Mouse (Mus musculus) c-Kit-positive CD71-positive TER-119-negative erythroid progenitor cells, embryonic 14.5 days (primary cell): Measurements from ENCODE around the gene Ppef1.
"Not testable (repeated sequence)": the region's sequence is repeated elsewhere in the genome, so short reads cannot be mapped to it uniquely, and the experiment has no call there.

Source experiments
- DNase-seq: peaks from one replicate; pipeline ENCODE4 v3.0.0-alpha.2; 2013; ENCODE audit warnings: low read depth

The Ppef1 gene

DNA sequence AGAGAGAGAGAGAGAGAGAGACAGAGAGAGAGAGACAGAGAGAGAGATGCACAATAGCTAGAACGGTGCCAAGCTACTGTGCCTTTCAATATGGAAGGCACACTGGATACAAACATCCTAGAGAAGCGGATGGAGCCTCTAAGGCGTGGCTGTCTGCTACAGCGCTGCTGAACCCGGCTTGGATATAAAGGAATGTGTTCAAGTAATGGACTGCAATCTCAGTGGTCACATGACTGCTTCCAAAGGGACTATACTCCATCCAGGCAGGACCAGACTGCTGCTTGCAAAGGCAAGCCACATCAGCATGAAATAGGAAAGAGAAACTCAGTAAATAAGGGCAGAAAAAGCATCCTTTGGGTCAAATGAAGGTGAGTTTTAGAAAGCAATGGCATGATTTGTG lies at the start of gene Ppef1:
Ppef1 (minus strand) TSS at position 116 of the 400 bp plus-strand sequence.
- DNase-seq: no peak

DNA sequence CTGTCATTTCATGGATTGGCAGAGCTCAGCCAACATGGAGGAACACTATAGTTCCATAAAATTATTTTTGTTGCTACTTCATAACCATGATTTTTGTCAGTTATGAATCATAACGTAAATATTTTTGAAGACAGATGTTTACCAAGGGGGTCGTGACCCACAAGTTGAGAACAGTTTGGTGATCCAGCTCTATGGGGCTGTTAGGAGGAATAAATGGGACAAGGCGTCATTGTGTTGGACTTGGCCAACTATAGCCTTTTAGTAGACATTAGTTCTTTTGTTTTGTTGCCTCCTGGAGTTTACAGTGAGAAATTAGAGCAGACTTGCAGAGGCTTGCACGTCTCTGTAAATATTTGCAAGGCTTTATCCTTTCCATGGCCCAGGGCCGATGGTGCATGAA lies 46.7 kb upstream of the Ppef1 start:
- DNase-seq: no peak

DNA sequence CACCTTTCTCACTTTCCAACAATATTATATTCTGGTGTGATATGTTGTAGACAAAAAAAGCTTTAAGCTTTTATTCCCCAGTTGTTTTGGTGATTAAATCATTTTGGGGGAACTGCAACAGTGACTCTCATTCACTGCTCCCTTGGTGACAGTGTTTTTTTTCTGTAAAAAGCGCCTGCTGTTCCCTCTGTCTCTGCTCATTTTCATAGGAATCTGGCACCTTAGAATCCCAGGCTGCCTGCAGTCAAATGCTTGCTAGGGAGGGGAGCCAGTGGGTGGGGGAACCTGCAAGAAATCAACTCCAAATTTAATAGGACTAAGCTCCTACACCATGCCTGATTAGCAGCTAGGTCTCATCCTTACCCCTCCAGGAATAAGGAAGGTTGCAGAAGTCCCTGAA lies 37.5 kb upstream of the Ppef1 start:
- no peak for DNase-seq

- DNase-seq: not testable (repeated sequence)
These were observed 34.1 kb upstream of the Ppef1 start for GRCm38 (mm10) chrX:160769622-160770021.

DNA sequence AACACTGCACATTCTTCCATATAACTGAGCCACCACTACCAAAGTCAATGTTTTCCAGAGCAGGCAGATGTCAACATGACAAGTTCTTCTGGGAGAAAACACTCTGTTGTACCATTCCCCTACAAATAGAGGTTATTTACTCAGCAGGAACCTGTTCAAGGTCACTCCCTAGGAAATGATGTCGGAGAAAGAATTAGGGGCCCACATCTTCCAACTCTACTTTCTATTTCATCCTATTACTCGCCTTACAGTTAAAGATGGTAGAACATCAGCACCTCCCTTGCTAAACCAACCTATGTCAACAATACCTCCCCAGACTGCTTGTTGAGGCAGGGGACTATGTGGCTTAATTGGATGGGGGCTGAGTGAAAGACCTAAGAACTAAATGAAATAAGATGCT lies 32.1 kb upstream of the Ppef1 start, which contains the start of gene Rs1:
Rs1 (plus strand) TSS at position 301 of the 400 bp plus-strand sequence.
- DNase-seq: no peak

GRCm38 (mm10) chrX:160766233-160766616 lies 30.7 kb upstream of the Ppef1 start:
- DNase-seq: peak; percentile 16

- peak; percentile 74 for DNase-seq
These were observed 30.0 kb upstream of the Ppef1 start for GRCm38 (mm10) chrX:160765389-160766232.

DNA sequence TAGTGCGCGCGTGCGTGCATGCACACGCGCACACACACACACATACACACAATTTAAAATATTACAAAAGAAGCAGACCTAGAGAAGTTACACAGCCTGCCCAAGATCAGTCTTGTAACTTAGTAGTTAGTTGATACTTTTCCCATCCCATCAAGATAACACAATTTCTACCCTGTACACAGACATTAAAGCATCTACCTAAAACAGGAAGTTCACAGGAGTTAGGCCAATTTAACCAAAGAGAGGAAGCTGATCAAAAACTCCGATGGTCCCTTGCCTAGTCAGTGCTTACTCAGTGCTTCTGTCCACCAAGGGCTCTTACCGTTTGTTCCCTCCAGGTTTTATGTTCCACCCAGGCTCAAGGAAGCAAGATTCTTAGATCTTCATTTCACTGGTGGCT lies 15.2 kb upstream of the Ppef1 start:
- no peak for DNase-seq

- DNase-seq: no peak
These were observed 13.1 kb upstream of the Ppef1 start for GRCm38 (mm10) chrX:160748653-160749052.

- DNase-seq: peak; percentile 8
These were observed 9.8 kb upstream of the Ppef1 start for GRCm38 (mm10) chrX:160745399-160745798.

DNA sequence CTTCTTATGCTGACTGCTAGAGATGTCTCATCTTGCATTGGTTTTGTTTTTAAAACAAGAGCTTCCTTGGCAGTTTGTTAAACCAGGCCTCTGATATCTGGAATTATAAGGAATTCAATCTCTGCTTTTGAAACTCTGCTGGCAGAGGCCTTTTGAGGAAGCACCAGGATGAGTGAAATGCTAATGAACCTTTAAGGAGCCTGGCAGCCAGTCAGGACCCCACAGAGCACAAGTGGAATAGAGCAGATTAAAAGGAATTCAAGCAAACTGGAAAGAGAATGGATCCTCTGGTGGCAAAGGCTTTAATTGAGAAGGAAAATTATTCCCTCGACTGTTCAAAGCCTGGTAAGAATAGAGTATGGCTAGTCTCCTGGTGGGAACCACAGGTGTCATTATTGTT lies 36.4 kb downstream of the Ppef1 start:
- no peak for DNase-seq

GRCm38 (mm10) chrX:160691559-160691958 lies 44.0 kb downstream of the Ppef1 start:
- no peak for DNase-seq

- no peak for DNase-seq
These were observed 45.5 kb downstream of the Ppef1 start for GRCm38 (mm10) chrX:160690094-160690493.

DNA sequence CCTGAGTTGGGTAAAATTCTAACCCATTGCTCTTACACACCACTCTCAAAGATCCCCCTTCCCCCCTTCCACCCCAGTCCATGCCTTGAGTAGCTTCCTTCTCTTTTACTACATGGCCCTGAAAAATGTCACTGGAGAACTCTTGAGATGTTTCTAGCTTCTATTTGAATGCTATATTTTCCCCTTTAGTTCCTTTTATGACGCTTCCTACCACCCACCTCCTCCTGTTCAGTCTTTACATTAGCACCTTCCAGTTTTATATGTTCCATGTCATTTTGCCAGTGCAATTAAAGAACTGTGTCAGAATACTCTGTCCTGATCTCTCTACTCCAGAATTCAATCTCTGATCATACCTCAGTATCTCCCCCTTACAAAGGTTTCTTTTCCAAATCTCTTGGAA lies 65.6 kb downstream of the Ppef1 start:
- DNase-seq: no peak

GRCm38 (mm10) chrX:160610882-160611644 lies 124.5 kb downstream of the Ppef1 start:
- no peak for DNase-seq

DNA sequence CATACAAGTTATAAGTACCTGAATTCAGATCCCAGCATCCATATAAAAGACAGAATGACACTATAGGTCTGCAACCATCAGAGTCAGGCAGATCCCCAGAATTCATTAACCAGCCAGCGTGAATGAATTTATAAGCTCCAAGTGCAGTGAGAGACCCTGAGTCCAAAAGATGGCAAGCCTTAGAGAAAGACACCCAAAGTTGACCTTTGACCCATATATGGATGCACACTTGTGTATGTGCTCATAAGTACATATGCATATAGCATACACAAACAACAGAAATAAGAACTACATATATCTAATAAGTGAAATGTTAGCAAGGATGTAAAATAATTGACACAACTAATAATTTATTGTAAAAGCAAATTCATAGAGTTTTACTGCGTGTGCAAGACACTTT lies 125.1 kb downstream of the Ppef1 start:
- DNase-seq: no peak

GRCm38 (mm10) chrX:160609849-160610248 lies 125.7 kb downstream of the Ppef1 start:
- peak; percentile 45 for DNase-seq

DNA sequence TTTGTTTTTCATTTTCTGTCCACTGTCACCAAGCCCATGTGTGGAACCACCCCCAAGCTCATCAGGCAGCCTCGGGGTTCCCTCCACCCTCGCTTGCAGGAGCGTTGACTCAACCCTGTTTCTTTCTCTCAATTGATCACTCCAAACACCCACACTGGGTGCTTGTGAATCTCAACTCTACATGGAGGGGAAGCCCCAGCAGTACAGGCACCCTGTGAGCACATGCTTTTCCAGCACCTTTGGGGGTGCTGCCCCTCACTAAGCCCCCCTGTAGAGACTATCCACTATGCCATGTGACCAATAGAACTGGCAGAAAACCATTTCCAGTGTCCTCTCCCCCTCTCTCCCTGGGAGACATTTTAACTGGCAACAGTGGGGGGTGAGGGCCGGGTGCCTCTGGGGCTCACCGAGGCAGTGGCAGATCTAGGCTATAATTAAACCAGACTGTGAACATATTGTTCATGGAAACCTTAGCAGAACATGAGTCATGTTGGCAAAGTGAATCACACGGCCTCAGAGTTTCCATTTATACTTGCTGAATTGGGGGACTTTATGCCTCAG lies 131.5 kb downstream of the Ppef1 start:
- DNase-seq: no peak

DNA sequence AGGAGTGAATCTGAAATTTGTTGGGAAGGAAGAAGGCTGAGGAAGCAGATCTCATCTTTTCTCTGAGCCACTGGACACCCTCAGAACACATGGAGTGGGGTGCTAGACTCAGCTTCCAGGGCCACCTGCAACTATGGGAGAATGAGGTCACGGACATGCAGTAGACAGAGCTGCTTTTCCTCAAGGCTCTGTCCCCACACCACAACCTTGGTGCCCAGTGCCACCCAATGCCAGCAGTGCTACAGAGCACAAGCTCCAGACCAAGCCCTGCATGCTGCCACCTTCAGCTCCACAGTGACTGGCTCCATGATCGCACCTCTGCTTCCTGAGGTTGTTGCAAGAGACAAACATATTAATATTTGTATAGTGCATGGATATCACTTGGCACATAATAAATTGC lies 132.2 kb downstream of the Ppef1 start:
- no peak for DNase-seq

DNA sequence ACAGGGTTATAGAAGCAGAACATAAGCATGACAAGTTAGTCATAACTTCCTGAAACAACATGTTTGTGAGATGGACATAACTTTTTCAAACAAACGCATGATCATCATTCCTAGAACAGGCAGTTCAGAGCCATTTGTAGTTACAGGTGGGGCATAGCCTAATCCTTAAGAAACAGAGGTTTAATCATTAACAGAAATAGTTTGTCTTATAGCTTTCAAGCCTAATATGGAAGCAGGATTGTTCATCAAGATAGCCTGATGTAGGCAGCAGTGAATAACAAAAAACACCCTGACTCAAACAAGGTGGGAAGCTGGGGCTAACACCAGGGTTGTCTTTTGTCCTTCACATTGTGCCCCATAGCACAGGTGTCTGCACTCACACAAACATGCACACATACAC lies 132.8 kb downstream of the Ppef1 start:
- no peak for DNase-seq

- no peak for DNase-seq
These were observed 134.5 kb downstream of the Ppef1 start for GRCm38 (mm10) chrX:160601053-160601452.

DNA sequence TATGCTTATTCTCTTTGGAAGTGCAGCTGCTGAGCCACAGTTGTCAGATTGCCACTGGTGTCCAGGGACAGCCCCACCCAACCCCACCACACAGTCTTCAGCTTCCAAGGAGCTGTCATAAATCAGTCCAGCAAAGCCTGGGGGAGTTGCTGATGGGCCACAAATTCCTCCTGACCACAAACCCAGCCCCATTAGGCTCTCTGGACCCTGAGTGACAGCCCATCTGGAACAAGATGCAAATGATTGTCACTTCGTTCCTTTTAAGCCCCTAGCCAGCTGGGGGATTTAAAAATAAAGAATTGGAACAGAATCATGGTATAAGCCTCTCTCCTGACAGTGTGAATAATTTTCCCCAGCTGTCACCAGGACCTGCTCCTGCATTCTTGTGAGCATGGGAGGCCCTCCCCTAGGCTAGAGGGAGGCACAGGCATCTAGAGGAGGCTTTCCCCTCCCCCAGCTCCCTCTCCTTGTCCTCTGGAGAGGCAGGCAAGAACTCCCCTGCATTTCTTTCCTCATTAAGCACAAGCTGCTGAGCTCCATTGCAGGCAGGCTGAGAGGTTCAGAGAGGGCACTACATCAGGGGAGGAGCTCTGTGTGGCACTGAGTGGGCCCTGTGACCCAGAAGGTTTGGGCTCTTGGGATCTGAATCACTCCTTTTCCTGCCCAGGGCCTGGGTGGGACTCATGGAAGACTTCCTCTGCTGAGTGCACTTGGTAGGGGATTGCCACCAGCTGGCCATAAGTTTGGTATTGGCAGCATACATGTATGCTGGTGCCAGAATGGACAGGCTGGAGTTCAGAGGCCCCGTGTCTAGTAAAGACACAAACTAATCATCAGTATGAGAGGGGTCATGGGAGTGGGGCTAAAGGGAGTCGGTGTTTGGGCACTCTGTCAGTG lies 136.8 kb downstream of the Ppef1 start:
- no peak for DNase-seq
